Mouse (Mus musculus) kidney, embryonic 15.5 days (tissue): Measurements from ENCODE around the gene Gpatch2l. TPM values are rescaled to one million over a fixed set of nuclear protein-coding genes. Genes with fewer than 3 reads are reported as not detected.

Experiments used
- ATAC-seq: fragments of 200-750 bp; cut with Nextera tagmentation; replicated peaks from 2 replicates; pipeline ENCODE4 v1.8.0; 2017; ENCODE audit warnings: moderate TSS enrichment; ENCODE audit not compliant: low FRiP score
- H3K27ac ChIP-seq: fragments of 300-500 bp; sonication (generic); 2 replicates; pipeline ENCODE4 v1.5.1; 2015; ENCODE audit warnings: mild to moderate bottlenecking, inconsistent platforms
- H3K27me3 ChIP-seq: fragments of 300-500 bp; sonication (generic); 2 replicates; pipeline ENCODE4 v1.6.1; 2015; ENCODE audit warnings: inconsistent platforms
- H3K36me3 ChIP-seq: fragments of 300-500 bp; sonication (generic); 2 replicates; pipeline ENCODE4 v1.6.1; 2015; ENCODE audit warnings: inconsistent platforms
- H3K4me1 ChIP-seq: fragments of 300-500 bp; sonication (generic); 2 replicates; pipeline ENCODE4 v1.6.1; 2015; ENCODE audit warnings: inconsistent platforms
- H3K4me2 ChIP-seq: fragments of 300-500 bp; sonication (generic); 2 replicates; pipeline ENCODE4 v1.6.1; 2015; ENCODE audit warnings: moderate library complexity, mild to moderate bottlenecking, inconsistent platforms
- H3K4me3 ChIP-seq: fragments of 300-500 bp; sonication (generic); replicated peaks from 2 replicates; pipeline ENCODE4 v1.5.1; 2015; ENCODE audit warnings: mild to moderate bottlenecking, inconsistent platforms
- H3K9ac ChIP-seq: fragments of 300-500 bp; sonication (generic); 2 replicates; pipeline ENCODE4 v1.6.1; 2015; ENCODE audit warnings: mild to moderate bottlenecking, inconsistent platforms
- H3K9me3 ChIP-seq: fragments of 300-500 bp; sonication (generic); replicated peaks from 2 replicates; pipeline ENCODE4 v1.6.1; 2016; ENCODE audit warnings: inconsistent platforms
- WGBS: fragments of 180-500 bp; shearing (Covaris S2); methylation state at CpG from one replicate; pipeline ENCODE4 v1.1.7; 2015; ENCODE audit warnings: mixed read lengths; 5-methylcytosine and 5-hydroxymethylcytosine counted together
- polyA plus RNA-seq: library from polyadenylated mRNA; unstranded; fragments of >200 nt; fragmentation: Nextera tagmentation; extraction: Ambion mirVana; gene quantifications from 2 replicates; pipeline ENCODE4 v1.2.1, GENCODE M21; 2015

The Gpatch2l gene
- 14.6 and 15.3 TPM in 2 replicates for polyA plus RNA-seq

DNA sequence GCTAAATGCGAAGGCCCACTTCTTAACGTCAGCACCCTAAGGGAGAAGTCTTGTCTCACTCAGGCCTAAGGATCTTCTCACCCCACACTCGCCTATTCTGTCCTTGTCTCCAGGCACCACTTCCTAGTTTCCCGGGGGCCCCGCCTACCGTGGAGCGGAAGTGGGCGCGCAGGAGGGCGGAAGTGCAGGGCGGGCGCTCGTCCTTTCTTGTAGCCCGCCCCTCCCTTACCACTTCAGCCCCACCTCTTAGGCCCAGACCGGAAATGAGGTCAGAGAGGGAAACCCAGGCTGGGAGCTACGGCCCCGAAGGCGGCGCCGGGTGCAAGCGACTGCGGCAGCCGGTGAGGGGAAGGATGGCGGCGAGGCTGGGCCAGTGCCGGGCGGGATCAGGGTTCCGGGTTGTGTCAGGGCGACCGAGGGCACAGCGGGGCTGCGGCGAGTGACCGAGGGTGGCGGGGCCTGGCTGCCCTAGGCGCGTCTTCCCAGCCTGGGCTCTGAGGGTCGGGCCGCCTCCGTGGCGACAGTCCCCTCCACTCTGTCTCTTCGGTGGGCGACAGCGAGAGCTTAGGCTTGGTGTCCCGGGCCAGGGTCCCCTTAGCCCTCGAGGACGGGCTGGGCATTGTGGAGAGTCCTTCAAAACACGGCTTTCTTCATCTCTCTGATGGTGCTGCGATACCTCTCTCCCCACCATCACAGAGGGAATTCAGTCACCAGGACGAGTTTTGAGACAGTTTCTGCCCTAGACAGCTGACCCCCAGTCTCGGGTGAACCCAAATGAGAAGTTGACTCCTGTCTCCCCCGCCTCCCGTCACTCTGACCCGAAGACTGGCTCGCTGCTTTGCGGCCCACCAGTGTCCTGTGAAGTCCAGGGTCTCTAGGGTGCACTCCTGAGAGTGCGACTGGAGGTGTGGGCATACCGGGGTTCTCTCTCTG is at the start of gene Gpatch2l:
Gpatch2l (plus strand) TSS at position 255 of the 933 bp plus-strand sequence.
- peaks cover 23% of the 10 kb centered on the region for H3K36me3 ChIP-seq
- H3K27ac ChIP-seq = peak within 1 kb of the TSS; percentile 68

DNA sequence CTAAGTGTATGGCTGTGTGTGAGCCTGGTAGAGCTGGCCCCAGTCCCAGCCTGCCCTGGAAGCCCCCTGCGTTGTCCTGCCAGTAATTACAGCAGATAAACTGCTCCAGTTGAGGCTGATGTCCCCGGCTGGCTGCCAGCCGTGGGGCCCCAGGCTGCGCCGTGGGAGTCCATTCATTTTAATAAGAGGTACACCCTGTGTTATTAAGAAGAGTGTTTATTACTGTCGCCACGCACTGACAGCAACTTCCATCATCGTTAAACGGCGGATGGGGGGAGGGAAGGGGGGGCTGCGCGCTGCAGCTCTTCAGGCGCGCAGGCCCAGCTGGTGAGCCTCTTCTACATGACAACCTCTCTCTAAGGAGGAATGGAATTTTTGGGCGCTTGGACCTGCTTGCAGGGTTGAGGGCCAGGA is 49.6 kb upstream of the Gpatch2l start:
- Histone ChIP-seq H3K4me3 (no peak overlapping the region), H3K27ac (no peak overlapping the region), H3K9ac (no peak overlapping the region), H3K27me3 (0 out of 2 replicates have a peak, but pooled peaks cover 3% of the 10 kb centered on the region), H3K9me3 (no peaks in the 10 kb centered on the region), H3K36me3 (no peaks in the 10 kb centered on the region), H3K4me2 (0 out of 2 replicates have a peak overlapping the region, but pooled peaks have one; percentile 9), H3K4me1 (peaks cover 7% of the 10 kb centered on the region; the same call in 1 of the 2 replicates)
- no peak for ATAC-seq
- 42% methylated on average over 15 of the region's 15 CpGs for WGBS

More for the DNA sequence above, at the start of gene Gpatch2l:
- Histone ChIP-seq H3K9me3 (no peaks in the 10 kb centered on the region), H3K27me3 (no peaks in the 10 kb centered on the region), H3K9ac (peak within 1 kb of the TSS; percentile 85), H3K4me2 (peak within 1 kb of the TSS; percentile 85), H3K4me1 (peaks cover 15% of the 10 kb centered on the region), H3K4me3 (peak within 1 kb of the TSS; percentile 84)
- peak; percentile 100 for ATAC-seq
- WGBS = under 1% methylated on average over 58 of the region's 58 CpGs

DNA sequence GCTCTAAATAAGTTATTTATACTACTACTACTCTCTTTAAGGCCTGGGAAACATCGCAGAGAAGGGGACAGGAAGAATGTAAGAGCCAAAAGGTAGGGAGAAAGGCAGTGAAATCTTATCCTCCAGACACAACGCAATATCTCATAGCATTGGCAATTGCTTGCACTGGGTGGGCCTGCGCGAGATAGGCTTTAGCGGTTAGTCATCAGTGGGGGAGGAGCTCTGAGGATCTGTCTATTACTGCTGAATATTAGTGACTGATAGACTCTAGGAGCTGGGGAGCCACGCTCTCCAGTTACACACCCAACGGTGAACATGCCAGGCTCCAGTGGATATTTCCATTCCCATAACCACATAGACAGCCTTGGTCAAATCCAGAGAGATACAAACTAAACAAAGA is 44.7 kb upstream of the Gpatch2l start:
- WGBS = 92% methylated on average over 7 of the region's 7 CpGs
- H3K9ac ChIP-seq = no peak overlapping the region
- no peaks in the 10 kb centered on the region for H3K36me3 ChIP-seq
- peaks cover 4% of the 10 kb centered on the region; the same call in 1 of the 2 replicates for H3K4me1 ChIP-seq
- H3K4me3 ChIP-seq = no peak overlapping the region
- H3K27ac ChIP-seq = no peak overlapping the region
- no peaks in the 10 kb centered on the region for H3K27me3 ChIP-seq
- no peaks in the 10 kb centered on the region for H3K9me3 ChIP-seq
- no peak overlapping the region for H3K4me2 ChIP-seq
- ATAC-seq = no peak

DNA sequence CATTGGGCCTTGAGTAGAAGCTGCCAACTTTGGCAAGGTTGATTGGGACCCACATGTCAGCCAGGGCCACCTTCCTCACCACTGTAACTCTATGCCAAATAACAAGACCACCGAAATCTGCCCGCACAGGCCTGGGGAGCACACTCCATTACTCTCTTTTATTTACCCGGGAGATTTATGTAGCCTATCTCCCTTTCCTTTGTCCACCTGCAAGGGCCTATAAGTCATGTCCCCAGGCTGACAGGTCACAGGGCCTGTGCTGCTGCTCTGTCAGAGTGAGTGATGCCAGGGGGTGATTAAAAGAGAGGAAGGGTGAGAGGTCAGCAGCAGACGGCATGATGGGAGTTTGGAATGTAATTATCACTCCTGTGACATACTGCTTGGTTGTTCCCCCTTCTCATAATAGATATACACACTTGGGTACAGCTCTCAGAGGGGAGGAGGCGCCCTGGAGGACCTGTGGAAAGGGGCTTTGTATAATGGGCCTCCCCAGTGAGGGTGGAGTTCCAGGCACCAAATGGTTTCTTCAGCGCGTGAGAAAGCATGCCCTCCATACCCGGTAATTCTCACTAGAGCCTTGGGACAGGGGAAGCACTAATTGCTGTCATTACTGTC is 38.1 kb upstream of the Gpatch2l start:
- no peak overlapping the region for H3K9ac ChIP-seq
- no peaks in the 10 kb centered on the region for H3K9me3 ChIP-seq
- ATAC-seq = peak; percentile 88
- peaks cover 2% of the 10 kb centered on the region; the same call in 1 of the 2 replicates for H3K4me1 ChIP-seq
- WGBS = 9% methylated on average over 8 of the region's 8 CpGs
- no peaks in the 10 kb centered on the region for H3K36me3 ChIP-seq
- no peak overlapping the region for H3K4me2 ChIP-seq
- no peak overlapping the region for H3K4me3 ChIP-seq
- H3K27ac ChIP-seq = no peak overlapping the region
- H3K27me3 ChIP-seq = peaks cover 6% of the 10 kb centered on the region

DNA sequence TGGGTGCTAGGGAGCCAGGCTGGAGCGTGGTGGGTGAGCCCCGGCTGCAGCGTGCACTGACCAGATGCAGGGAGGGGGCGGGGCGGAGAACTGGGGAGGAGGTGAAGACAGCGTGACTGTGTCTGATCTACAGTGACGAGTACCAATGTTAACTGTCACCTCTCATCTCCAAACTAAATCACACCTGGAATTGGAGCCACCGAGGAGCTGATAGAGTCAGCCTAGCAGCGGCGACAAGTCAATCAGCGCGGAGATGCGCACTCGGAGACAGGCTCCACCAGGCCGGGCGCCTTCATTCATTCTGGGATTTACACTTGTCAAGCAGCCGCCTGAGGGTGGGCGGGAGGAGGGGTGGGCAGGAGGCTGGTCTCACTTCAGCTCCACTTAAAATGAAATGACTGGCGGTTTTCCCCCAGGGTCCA is 30.5 kb upstream of the Gpatch2l start:
- no peak overlapping the region for H3K9ac ChIP-seq
- H3K4me1 ChIP-seq = peaks cover 3% of the 10 kb centered on the region
- H3K9me3 ChIP-seq = no peaks in the 10 kb centered on the region
- H3K4me3 ChIP-seq = no peak overlapping the region
- no peak overlapping the region for H3K27ac ChIP-seq
- ATAC-seq = no peak
- H3K4me2 ChIP-seq = no peak overlapping the region
- 2% methylated on average over 19 of the region's 19 CpGs for WGBS
- no peaks in the 10 kb centered on the region for H3K36me3 ChIP-seq
- H3K27me3 ChIP-seq = peaks cover 78% of the 10 kb centered on the region

DNA sequence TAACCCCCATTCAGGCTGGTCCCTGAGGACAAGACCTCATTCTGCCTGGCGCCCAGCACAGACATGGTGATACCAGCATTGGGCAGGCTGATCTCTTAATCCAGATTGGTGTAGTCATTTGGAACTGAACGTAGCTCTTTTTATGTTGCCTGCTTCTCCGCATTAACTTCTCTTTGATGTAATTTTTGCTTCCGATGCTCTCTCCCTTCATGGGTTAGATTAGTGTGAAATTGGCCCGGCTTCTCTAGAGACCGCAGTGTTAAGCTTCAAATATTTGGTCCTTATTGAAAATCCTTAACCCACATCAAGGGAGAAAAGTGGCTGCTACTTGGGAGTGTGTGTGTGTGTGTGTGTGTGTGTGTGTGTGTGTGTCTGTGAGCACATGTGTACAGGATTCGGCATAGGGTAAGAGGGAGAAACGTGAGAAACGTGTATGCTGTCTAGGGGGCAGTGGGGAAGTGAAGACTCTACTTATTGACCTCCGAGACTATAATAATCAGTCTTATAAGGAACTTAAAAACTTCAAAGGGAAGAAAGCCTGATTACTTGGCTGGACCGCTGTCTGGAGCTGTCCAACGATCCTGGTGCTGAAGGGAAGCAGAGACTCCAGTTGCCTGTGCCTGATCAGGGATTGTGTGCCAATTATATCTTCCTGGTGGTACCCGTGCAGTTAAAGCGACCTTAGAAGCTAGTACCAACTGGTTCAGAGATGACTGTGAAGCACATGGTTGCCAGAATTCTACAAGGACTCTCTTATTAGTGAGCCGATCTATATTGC is 28.8 kb upstream of the Gpatch2l start:
- Histone ChIP-seq H3K9ac (no peak overlapping the region), H3K4me3 (no peak overlapping the region), H3K27ac (no peak overlapping the region), H3K4me2 (no peak overlapping the region), H3K27me3 (peaks cover 84% of the 10 kb centered on the region), H3K4me1 (peaks cover 12% of the 10 kb centered on the region), H3K36me3 (no peaks in the 10 kb centered on the region), H3K9me3 (no peaks in the 10 kb centered on the region)
- 39% methylated on average over 15 of the region's 15 CpGs for WGBS
- ATAC-seq = no peak

DNA sequence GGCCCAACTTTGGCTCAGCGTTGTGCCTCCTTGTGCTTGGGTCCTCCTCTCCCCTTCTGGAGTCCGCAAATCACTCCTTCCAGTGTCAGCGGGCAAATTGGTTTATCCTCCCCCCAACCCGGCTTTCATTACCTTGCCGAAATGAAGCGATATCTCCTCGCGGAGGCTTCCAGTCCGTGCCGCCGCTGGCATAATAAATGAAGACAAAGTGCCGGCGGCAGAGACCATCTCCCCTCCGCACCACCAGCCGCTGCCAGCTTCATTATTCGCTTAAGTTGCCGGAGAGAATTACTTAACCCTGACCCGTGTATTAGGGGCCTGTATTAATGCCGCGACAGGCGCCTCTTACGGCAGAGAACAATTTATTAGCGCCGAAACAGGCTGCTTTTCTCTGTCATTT is 27.5 kb upstream of the Gpatch2l start:
- ATAC-seq = no peak
- Histone ChIP-seq H3K27ac (no peak overlapping the region), H3K27me3 (peaks cover 81% of the 10 kb centered on the region), H3K9ac (no peak overlapping the region), H3K4me3 (no peak overlapping the region), H3K9me3 (no peaks in the 10 kb centered on the region), H3K4me1 (peaks cover 12% of the 10 kb centered on the region), H3K4me2 (no peak overlapping the region), H3K36me3 (no peaks in the 10 kb centered on the region)
- WGBS = 8% methylated on average over 24 of the region's 24 CpGs

DNA sequence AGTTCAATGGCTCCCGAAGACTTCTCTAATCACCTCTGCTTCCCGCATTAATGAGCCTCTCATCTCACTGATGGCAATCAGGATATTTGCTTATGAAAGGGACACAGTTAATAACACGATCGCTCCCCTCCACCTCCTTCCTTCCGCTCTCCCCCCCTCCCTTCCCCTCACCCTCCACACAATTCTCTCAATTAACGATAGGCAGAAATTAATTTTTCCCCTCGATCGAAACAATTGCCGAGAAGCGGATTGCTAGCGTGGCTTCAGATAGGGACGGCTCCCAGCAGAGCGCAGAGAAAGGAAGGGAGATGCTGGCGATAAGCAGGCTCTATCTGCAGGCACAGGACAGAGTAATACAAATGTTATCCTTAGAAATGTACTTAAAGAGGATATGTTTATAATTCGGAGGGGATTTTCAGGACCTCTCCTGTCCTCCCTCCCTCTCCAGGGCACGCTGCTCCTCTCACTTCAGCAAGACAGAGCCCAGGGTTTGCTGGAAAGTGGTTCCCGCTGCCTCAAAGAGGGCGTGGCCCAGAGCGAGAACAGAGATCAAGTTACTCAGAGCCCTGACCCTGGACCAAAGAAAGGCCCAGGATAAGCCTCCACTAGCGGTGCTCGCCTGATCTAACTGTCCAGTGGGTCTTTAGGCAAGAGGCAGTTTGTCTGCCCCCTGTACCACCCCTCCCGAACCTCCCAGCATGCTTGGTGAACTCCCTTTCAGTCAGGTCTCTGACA is 24.8 kb upstream of the Gpatch2l start:
- Histone ChIP-seq H3K9ac (no peak overlapping the region), H3K9me3 (no peaks in the 10 kb centered on the region), H3K4me1 (peaks cover 24% of the 10 kb centered on the region), H3K27me3 (peaks cover 79% of the 10 kb centered on the region), H3K36me3 (no peaks in the 10 kb centered on the region), H3K4me3 (peak overlapping the region; percentile 9), H3K27ac (no peak overlapping the region), H3K4me2 (peak overlapping the region; percentile 46)
- 2% methylated on average over 22 of the region's 22 CpGs for WGBS
- peak; percentile 38; the same call in 1 of the 2 replicates for ATAC-seq

DNA sequence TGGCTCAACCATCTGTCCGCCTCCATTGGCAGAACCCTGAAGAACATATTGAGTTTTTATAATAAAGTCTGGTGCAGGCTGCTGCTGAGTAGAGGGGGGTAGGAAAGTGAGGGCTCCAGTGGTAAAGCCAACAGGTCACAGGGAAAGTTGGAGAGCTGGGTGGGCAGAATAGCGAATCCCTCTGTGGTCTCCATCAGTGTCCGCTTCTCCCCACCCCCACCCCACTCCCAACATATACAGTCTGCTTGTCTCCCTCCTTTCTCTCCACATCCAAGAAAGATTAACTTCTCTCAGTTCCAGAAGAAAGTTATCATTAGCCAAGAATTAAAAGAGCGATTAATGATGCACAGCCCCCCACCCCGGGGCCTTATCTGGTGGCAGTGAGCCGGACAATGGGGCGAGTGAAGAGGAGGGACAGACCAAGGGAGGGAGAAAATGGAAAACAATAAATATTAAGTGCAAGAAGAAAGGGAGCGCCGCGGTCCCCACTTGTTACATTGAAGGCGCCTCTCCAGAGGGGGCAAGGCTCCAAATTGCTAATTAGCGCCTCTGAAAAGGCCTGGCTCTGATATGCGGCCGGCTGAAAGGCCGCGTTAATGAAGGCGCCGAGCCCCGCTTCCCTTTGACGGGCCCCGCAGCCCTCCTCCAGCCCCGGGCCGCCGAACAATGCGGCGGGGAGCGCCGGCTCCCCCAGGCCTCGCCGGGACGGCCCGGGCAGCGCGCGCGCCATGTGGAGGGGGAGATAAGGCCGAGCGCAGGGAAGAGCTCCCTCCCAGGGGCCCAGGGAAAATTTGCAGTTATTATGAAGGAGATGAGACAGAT is 21.2 kb upstream of the Gpatch2l start:
- Histone ChIP-seq H3K9me3 (no peaks in the 10 kb centered on the region), H3K36me3 (no peaks in the 10 kb centered on the region), H3K4me1 (peaks cover 24% of the 10 kb centered on the region), H3K4me2 (peak overlapping the region; percentile 71), H3K27me3 (peaks cover 53% of the 10 kb centered on the region), H3K9ac (no peak overlapping the region), H3K27ac (no peak overlapping the region), H3K4me3 (peak overlapping the region; percentile 37)
- WGBS = 6% methylated on average over 38 of the region's 38 CpGs
- ATAC-seq = peak; percentile 67; the same call in 1 of the 2 replicates

DNA sequence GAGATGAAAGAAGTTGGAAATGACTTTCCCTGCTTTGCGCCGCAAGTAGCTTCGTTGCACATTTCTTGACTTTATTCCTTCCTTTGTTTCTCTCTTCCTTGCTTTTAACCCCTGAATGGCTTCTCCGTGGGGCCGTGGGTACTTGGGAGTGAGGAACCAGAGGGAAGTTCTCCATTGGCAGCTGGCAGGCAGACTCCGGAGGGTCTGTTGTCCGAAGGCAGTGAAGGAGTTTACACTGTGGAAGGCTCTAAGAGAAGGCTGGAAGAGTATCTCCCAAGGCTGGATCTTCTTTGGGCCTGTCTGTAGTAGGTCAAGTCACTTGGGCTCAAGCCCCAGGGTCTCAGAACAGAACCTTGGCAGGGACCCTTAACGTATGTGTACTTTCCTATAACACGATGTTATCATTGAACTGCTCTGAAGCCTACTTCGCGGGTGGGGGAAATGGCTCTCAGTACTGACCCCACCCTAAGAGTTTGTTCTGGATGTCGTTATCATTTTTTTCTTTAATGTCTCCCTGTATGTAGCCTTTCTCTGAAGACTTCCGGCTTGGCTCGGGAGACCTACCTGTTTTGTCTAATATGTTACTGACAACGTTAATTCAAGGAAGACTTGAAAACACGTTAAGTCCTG is 20.5 kb upstream of the Gpatch2l start:
- H3K9me3 ChIP-seq = no peaks in the 10 kb centered on the region
- 44% methylated on average over 16 of the region's 16 CpGs for WGBS
- H3K4me2 ChIP-seq = peak overlapping the region; percentile 71
- no peak overlapping the region for H3K27ac ChIP-seq
- H3K36me3 ChIP-seq = no peaks in the 10 kb centered on the region
- peaks cover 20% of the 10 kb centered on the region for H3K4me1 ChIP-seq
- H3K4me3 ChIP-seq = peak overlapping the region; percentile 37
- ATAC-seq = no peak
- peaks cover 46% of the 10 kb centered on the region for H3K27me3 ChIP-seq
- H3K9ac ChIP-seq = no peak overlapping the region
